In genomic region chr2:47775766-47776165, GRCm38 (mm10) we compare ENCODE assay signal across 19 mouse cellular contexts.
A peak's percentile ranks its signal among the peaks of the same experiment; 100 is the strongest.
DNase-seq lines count a peak whose midpoint lies in the region; TF ChIP-seq lines count a peak whose summit lies in the region.
"Had no signal": no experiment of that assay in that cellular context is flagged by ENCODE, and none has a peak within 500 bp of the region (broad histone marks: within the 10 kb centered on the region; RNA-seq: fewer than 3 reads in every experiment).

No protein-coding gene starts in this region.

- TF ChIP-seq CTCF in left cerebral cortex, adult 2 months (IDR thresholded peaks at IDR 0.05) = no peak

- H3K27ac ChIP-seq in left cerebral cortex, adult 2 months = no peak overlapping the region
- H3K27ac ChIP-seq: embryonic facial prominence, embryonic 10.5 days; embryonic facial prominence, embryonic 12.5 days; forebrain, embryonic 13.5 days; forebrain, embryonic 15.5 days had no signal

- peak; percentile 39 to 68 for DNase-seq in layer of hippocampus, adult 18-20 months (ENCODE audit: low spot score in 2 of 2)
- DNase-seq in layer of hippocampus, postnatal 10 days (ENCODE audit: low spot score in 2 of 2) = no peak
- DNase-seq in layer of hippocampus, adult 8-10 months (ENCODE audit: low spot score in 2 of 2) = peak; percentile 35 to 42
- DNase-seq in layer of hippocampus, postnatal 25 days (ENCODE audit: extremely low spot score in 1 of 2, low spot score in 1 of 2) = no peak
- DNase-seq in layer of hippocampus, adult 9-10 months (ENCODE audit: low spot score) = peak; percentile 33
- DNase-seq in left cerebral cortex, adult 2 months (ENCODE audit: extremely low spot score in 1 of 2, low spot score in 2 of 2) = no peak
- no peak for DNase-seq in left cerebral cortex, adult 8-10 months (ENCODE audit: low spot score in 2 of 2)
- DNase-seq: adrenal gland, adult 2 months; adrenal gland, postnatal 10 days; adrenal gland, postnatal 25 days; cerebellum, adult 11-12 months; cerebellum, adult 2 months; cerebellum, adult 9-10 months; cerebellum, postnatal 10 days; cerebellum, postnatal 25 days had no signal

- intact Hi-C loops in left cerebral cortex, adult 2 months (cut with DNase I) = no loop called here

- H3K4me3 ChIP-seq in left cerebral cortex, adult 2 months = no peak overlapping the region
- H3K4me3 ChIP-seq: embryonic facial prominence, embryonic 10.5 days; embryonic facial prominence, embryonic 12.5 days; forebrain, embryonic 13.5 days; forebrain, embryonic 15.5 days had no signal

Comparison
In these comparisons a context has a peak if more than half of its experiments do, and no peak if none do; other contexts are left out.
1. DNase-seq: peak in layer of hippocampus, adult 18-20 months (2 of 2), layer of hippocampus, adult 8-10 months (2 of 2) and layer of hippocampus, adult 9-10 months (single experiment); none in layer of hippocampus, postnatal 10 days (0 of 2), layer of hippocampus, postnatal 25 days (0 of 2), left cerebral cortex, adult 2 months (0 of 2) and left cerebral cortex, adult 8-10 months (0 of 2).